Mouse (Mus musculus) liver, postnatal 0 days (tissue): Measurements from ENCODE around the gene Rps6kc1.

ENCODE experiments used
- CTCF ChIP-seq: sonication (generic); IDR thresholded peaks from 2 replicates; pipeline ENCODE4 v1.5.1; 2016; ENCODE audit warnings: antibody characterized with exemption, low read depth
- EP300 ChIP-seq: IDR thresholded peaks from 2 replicates; pipeline ENCODE4 v1.6.1; 2016; ENCODE audit warnings: antibody characterized with exemption, low read depth, mild to moderate bottlenecking

DNA sequence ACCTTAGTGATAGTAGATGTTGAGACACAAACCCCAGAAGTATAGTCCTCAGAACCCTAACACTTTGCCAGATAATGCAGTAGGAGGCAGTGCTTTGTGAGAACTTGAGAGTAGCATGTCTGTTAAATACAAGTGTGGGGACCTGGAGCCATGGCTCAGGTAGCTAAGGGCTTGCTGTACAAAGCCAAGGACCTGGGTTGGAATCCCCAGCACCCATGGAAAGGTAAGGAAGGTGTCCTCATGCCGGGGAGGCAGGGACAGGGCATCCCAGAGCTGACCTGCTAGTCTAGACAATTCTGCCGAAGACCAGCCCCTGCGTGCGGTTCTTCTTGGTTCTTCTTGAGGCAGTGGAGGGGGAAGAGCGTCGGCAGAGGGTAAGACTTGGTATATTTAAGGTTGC, 18.6 kb upstream of the Rps6kc1 start:
- TF ChIP-seq EP300: no peak
- no peak for TF ChIP-seq CTCF
